Mouse (Mus musculus): ENCODE data around the gene Elp4.

The Elp4 gene

DNA sequence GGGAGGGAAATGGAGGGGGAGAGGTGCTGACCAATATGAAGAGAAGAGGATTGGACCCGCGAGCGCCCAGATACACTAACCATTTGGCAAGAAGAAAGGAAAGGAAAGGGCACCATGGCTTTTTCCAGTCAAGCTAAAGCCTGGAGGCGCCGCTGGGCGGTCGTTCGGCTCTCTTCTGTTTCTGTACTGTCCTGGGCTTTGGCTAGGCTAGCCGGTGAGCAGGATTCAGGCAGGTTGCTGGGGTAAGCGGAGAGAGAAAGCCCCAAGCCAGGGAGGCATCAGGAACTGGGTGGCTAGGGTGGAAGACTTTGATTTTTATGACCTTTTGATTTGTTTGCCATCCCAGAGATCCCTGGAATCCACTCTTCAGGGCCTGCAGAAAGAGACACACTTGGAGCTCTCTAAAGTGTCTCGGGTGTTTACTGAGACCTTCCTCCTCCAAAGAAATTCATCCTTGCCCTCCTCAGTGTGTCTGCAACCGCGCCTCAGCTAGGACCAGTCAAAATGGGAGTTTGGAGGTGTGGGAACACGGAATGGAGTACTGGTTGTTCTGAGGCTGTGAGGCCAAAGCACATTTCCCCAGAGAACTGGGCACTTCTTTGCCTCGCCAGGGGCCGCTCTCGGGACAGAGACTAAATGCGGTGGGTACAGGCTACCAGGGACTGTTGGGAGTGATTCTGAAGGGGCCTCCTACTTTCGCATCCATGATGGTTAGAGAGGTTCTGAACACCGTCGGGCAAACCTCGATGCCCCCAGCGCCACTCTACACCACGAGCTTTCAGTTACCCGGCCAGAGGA, 232.4 kb downstream of the Elp4 start:
- no peak for DNase-seq (ENCODE audit: extremely low read depth, low read depth)

DNA sequence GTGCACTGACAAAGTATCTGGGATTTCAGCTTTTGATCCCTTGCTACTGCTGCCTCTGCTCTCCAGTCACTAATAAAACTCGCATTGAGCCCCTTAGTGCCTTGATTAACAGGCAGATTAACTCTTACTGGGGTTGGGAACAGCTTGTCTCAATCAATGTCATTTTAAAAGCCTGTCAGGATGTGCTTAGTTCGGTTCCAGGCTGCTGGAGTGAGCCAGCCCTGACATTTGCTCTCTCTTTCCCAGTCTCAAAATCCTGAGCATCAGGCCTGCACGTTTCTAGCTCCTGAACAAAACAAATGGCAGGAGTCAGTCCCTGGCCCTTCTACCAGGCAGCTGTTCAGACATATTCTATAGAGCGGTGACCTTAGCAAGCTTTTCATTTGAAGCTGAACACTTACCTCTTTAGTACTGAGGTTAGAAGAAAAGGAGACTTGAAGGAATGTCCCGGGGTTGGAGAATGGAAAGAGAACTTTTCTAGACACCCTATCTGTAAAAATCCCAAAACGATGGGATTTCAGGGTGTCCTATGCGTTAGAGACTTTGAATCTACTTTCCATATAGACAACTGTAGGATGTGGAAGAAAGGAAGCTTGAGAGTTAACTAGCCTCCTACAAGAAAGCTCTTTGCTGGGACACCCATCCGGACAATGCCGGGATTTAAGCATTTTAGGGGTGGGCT, 233.1 kb downstream of the Elp4 start:
- DNase-seq (ENCODE audit: extremely low read depth, low read depth), result no peak

DNA sequence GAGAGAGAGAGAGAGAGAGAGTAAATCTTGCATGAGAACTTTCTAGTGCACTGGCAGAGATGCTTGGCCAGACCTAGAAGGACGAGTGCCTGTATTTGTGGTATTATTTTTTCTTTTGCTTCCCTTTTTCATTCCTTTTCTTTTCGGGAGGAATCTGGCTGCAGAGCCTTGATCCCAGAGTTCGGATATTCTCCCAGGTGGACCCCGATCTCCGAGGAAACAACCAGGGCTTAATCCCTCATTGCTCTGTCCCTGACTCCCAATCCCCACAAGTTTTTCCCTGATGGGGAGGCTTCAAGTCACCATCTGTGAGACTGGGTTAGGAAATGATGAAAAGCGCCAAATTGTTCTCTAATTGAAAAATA, 233.7 kb downstream of the Elp4 start:
- no peak for DNase-seq (ENCODE audit: extremely low read depth, low read depth)

DNA sequence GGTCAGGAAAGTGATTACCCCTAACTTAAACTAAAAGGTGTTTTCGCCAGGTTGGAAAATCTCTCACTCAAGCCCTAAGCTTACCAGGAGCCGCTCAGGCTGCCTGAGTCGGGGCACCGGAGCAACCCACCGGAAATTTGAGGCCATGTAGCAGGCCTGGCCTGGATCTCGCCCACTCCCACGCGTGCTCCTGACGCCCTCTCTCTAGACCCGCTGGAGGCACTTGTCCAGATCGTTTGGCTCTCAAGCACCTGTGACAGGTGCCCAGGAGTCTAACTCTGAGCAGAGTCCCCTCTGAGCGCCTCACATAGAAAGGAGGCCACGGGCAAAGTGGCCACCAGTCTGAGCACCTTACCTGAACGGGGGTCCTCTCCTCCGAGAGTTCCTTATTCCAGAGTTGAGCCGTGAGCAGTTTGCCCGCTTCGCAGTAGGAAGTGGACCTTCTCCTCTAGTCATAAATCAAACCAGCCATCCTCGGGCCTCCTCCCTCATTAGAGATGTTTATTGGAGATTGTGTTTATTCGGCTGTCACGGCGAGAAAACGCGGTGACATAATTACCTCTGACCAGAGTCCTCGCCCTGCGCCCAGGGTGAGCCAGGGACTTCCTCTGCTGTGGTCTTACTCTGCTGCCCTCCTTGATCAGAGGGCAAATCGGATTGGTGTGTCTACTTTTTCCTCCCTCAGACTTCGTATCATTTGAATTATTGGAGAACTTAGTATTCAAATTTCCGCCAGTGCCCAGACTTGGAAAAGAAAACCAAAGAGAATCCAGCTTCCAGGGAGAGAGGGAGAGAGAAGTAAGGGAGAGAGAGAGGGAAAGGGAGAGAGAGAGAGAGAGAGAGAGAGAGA, 234.3 kb downstream of the Elp4 start:
- no peak for DNase-seq (ENCODE audit: extremely low read depth, low read depth)

DNA sequence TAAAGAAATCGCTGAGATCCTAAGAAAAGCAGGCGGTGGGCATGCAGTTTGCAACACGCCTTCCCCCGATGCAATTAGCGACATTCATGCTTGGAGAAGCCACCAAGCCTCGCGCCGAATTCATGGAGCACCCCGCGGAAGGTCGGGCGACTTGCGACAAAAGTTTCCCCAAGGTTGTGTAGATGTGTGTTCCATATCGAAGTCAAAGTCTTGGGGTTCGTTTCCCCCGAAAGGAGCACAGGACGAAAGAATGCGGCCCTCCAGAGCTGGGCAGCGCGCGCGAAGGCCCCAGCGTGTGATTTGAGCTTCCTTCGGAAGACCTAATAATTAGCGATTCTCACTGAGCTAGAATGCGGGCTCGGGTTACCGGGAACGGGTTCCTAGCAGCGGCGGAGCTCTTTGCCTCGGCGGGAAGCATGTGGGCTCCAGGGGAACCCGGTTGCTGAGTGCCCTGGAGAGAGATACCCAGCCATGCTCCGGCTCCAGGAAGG, 234.9 kb downstream of the Elp4 start:
- no peak for DNase-seq (ENCODE audit: extremely low read depth, low read depth)

DNA sequence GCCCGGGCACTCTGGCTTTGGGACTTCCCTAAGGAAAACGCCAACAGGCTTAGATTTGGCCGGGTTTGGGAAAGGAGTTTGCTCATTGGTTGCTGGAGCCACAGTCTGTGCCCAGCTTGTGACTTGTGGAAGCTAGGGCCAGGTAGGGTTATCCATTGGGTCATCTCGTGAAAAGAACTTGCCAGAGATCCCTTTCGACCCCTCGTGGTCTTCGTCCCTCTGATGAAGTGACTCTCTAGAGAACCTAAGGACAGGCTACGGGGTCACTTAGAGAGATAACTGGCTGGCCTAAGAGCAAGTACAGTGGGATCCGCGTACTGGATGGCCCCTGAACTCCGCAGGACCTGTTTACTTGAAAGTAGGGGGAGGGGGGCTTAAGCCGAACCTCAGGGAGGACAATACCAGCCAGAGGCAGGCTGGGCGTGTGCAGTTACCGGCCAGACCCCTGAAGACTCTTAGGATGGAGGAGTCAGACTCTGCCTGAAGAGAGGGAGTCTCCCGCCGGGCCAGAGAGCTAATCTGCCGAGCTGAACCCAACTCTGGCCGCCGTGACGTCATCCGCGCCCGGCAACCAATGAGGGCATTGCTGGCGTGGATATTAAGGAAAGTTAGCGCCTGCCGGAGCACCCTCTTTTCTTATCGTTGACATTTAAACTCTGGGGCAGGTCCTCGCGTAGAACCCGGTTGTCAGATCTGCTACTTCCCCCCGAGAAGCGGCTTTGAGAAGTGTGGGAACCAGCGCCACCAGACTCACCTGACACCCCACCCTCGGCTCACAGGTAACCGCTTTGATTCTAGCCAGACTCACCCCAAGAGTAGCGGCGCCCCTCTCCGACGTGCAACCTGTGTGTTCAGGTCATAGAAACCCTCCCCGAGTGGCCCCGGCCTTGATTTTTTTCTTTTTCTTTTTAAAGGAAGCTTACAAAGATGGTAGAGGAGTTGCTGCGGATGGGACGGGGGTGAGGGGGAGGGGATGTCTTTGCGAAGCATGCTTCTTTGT, 235.8 kb downstream of the Elp4 start, which contains the start of gene Pax6:
Pax6 (plus strand) TSS at position 630 of the 1,000 bp plus-strand sequence.
- DNase-seq (ENCODE audit: extremely low read depth, low read depth), result no peak

DNA sequence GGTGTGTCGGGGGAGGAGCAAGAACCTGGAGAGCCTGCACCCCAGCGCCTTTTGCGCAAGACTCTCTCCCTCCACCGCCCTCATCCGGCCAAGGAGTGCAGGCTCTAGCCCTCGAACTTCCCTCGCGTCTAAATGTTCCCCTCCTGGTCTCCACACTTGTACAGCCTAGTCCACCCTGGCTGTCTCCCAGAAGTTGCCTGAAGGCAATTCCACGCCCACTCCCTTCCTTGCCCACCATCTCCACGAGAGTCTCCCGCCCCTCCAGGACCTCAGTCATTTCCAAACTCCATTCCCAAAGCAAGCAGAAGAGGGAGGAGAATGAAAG, 236.8 kb downstream of the Elp4 start:
- DNase-seq (ENCODE audit: extremely low read depth, low read depth), result no peak

DNA sequence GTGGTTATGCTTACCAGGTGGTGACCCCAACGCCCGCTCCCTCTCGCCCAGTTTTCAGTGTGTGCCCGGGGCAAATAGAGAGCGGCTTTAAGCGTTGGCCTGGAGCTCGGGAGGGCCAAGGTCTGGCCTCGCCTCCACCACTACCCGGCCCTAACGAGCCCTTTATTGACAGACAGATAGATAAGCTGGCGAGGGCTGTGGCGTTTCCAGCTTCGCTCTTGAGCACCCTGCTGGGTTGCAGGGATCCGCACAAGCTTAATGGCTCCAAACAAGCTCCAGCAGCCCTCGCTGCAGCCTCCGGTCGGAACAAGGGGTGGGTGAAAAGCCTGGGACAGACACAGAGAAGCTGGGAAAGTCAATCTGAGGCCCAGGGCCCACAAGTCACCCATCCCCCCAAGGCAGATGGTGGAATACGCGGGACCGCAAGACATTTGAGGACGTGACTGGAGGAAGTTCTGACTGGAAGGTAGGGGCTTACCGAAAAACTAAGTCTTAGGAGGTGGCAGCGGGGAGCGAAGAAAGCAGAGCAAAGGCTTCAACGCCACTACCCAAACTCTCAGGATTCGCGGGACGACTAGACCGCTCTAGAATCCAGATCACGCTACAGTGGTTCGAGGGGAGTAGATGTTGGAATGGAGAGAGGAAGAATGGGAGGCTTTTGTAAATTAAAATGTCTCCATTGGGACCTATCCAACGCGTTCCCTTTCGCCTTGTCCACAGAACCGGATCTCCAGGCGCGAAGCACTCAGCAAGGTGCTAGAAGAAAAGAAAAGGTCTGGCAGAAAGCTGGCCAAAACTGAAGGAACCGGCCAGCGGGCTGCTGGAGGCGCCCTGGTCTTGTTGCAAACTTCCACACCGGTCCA, 237.4 kb downstream of the Elp4 start:
- DNase-seq (ENCODE audit: extremely low read depth, low read depth), result no peak

DNA sequence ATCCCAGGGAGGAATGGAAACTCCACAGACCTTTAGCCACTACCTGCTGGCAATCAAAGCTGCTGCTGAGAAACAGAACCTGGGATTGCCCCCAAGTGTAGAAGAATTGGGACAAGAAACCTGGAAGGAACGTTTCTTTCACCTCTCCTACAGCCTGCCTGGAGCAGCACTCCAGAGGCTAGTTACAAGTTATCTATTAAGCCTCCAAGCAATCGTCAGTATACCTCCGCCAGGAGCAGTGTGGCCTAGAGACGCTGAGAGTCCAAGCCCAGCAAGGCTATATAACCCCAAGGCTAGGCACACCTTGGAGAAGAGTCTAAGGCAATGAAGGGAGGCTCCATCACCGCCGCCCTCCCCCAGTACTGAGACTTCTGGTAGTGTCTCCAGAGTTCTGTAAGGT, 238.0 kb downstream of the Elp4 start:
- DNase-seq (ENCODE audit: extremely low read depth, low read depth), result no peak

DNA sequence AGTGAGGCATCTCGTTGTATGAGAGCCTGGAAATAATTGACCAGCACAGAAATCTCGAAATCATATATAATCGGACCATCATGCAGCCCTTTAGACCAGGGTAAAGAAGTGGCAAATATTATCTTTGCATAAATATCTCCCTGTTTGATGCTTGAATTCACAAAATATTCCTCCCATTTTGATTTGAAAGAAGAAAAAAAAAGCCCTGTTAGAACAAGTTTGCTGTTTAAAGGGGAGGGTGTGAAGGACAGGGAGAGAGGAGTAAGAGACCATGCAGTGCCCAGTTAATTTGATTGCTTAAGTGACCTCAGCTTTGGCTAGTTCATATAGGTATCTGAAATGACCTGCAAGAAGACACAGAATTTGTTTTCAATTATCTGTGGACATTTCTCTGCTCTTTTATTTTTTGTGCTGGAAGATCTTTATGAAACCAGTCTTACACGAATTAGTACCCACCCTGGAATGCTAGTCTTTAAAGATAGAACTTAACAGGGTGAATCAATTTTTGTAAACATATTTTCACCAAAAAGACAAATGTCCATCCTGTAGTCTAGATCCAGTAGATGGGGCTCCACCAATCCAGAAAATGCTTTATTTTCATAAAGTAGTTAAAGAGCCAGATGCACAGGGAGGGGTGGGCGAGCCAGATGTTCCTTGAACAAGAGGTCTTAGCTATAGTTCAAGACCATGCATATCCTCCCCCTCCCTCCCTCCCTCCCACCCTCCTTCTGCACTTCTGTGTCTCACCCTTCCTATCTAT, 238.7 kb downstream of the Elp4 start:
- DNase-seq (ENCODE audit: extremely low read depth, low read depth), result no peak

DNA sequence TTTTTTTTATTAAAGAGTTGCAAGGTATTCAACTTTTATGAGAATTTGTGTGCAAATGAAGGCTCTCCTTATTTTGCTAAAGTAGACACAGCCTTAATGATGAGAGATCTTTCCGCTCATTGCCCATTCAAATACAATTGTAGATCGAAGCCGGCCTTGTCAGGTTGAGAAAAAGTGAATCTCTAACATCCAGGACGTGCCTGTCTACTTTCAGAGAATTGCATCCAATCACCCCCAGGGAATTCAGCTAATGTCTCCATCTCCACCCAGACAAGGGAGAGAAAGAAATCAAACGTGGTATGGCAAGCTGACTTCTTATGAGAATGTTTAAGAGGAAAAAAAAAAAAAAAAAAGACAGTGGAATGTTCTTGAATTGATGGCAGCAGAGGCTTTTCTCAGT, 239.4 kb downstream of the Elp4 start:
- no peak for DNase-seq (ENCODE audit: extremely low read depth, low read depth)

DNA sequence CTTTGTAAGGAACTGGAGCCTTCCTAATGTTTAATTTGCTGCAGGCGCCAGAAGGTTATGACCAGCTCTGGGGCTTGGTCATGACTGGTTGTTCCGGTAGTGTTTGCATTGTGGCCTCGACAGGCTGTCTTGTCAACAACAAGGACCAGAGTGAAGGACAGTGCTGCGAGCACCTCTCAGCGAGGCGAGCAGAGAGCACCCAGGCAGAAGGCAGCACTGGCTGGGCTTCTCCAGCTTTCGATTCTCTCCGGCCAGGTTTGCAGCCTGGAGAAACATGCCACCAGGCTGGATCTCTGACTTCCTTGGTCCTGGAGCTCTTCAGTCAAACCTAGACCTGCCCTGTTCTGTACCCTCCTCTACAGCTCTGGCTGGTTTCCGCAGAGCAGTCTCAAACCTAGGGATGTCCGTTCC, 241.3 kb downstream of the Elp4 start:
- no peak for DNase-seq (ENCODE audit: extremely low read depth, low read depth)

DNA sequence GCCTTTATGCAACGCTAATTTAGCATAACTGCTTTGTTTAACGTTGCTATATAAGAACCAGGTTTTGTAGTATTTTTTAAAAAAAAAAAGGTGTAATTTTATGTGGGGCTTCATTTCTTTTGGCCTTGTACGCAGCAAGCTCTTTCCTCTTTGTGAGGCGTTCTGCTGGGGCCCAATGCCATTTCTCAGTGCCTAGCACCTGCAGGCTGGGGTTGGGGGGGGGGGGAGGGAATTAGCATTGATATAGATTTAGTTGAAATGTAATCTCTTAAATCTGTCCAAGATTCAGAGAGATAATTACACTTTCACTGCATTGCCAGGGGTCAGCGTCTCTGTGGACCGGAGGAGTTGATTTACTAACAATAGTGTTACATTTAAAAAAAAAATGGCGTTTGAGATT, 241.8 kb downstream of the Elp4 start:
- DNase-seq (ENCODE audit: extremely low read depth, low read depth), result no peak

DNA sequence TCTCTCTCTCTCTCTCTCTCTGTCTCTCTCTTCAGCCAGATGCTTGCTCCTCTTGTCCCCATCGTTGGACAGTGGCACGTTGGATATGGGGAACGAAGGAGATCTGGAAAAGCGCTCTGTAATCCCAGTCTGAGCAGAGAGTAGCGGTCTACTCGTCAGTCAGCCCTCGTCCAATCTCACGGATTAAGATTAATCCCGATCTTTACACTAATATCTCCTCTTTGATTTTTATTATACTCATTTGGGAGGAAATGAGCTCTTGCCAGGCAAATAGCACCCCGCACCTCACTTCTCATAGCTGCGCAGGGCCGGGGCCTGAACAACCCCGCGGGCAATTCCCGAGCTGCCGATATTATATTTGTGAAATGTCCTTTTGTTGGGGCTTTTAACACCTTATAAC, 242.2 kb downstream of the Elp4 start:
- DNase-seq (ENCODE audit: extremely low read depth, low read depth), result no peak

DNA sequence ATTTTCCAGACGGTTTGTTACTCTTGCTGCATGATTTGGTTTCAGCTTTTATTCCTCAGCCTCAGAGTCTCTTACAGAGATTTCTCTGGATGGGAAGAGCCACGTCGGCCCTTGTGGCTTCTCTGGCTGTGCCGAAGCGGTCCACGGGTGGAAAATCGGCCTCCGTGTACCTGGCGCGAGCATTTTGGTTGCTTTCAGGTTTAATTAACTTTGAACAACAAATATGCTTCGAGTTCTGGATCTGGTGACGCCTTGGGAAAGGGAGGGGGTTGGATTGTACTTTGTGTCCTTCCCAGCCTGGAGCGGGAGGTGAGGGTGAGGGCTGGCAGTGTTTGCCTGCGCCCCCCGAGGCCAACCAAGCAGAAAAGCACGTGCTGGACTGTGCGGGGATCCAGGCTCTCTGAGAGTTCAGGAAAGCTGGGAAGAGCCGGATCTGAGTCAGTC, 242.7 kb downstream of the Elp4 start:
- no peak for DNase-seq (ENCODE audit: extremely low read depth, low read depth)

DNA sequence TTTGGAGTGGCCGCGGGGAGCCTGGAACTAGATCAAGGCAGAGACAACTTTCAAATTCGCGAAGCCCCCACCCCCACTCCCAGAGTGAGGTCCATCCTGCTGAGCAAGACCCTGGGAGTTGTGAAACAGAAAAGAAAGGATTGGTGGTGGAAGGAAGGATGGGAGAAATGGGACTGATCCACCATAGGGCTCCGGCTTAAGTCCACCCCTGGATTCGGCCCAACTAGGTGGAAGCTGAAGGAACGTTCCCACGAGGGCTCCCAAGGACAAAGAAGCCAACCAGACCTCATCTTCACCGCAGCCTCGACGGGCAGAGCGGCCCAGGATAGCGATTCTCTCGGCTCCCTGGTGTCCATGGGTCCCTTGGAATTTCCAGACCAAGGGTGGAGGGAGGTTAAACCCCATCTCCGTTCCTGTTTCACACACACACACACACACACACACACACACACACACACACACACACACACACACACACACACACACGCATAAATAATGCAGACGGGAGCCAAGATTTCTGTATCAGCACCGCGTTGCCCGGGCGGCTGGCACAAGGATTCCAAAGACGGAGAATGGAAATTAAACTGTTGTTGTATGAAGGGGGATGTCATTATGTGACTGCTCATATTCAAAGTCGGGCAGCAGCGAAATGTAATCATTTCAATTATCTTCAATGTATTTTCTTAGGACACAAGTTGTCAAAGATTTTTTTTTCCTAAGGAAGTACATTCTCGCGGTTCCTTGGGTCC, 243.3 kb downstream of the Elp4 start:
- no peak for DNase-seq (ENCODE audit: extremely low read depth, low read depth)

DNA sequence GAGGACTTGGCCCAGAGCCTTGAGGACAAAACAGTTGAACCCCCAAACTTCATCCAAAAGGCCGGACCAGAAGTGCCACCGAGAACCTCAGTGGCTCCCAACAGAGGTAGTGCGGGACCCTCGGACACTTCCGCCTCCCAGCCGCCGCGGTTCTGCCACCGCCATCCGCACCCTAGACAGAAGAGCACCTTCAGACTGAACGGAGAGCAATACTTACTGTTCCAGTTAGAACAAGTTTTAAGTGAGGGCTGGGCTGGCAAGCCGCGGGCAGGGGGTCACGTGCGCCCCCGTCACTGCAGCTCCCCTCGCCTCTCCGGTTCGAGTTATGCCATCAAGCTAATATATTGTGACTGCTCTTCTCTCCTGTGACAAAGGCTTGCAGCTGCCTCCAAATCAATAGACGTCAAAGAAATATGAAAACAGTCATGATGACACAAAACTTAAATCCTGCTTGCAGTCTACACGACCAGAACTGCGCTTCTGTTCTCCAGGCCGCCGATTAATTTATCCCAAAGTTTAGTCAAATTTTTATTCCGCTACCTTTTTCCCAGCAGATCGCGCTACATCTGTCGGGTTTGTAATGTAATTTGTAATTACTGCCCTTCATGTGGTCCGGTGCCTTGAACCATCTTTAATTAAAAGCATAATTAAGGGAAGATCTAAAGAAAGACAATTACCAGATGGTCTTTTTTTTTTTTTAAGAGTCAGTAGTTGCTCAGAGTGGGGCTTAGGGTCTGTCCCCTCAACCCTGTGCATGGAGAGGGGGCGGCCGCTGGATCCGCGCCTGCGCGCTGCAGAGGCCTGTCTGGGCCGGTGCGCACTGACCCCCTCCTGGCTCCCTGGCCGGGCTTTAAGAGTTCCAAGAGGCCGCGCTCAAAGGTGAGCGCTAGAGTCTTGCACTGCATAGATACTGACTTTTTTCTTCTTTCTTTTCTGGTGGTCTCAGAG, 244.2 kb downstream of the Elp4 start:
- DNase-seq (ENCODE audit: extremely low read depth, low read depth), result no peak

Measured in MEL-GATA-1-ER (cell line).